Mouse (Mus musculus): ENCODE data around the gene Slc6a17.

Slc6a17 gene

DNA sequence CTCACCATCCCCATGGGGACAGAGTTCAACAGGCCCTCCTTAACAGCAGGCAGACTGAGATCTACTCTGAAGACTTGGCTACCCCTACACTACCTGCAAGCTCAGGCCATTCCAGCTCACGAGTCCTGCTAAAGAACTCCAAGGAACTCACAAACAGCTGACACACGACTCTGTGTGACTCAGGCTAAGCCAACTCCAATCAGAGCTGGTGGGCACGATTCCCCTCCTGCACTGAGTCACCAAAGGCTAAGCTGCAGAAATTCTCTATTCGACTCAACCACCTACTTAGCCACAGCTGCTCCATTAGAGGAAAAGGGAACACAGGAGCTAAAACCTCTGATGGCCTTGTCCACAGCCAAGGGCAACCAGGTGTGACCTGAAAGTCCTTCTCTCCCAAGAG is 1.8 kb downstream of the Slc6a17 start:
- Histone ChIP-seq H3K4me3 (replicated peaks; ENCODE audit: low read length) (no peak overlapping the region), H3K4me1 (replicated peaks; ENCODE audit: low read depth, low read length) (peaks cover 8% of the 10 kb centered on the region), H3K27me3 (ENCODE audit: insufficient read depth, low read length) (peaks cover 76% of the 10 kb centered on the region), H3K36me3 (ENCODE audit: insufficient read depth, low read length) (no peaks in the 10 kb centered on the region), H3K9me3 (ENCODE audit: low read length) (no peaks in the 10 kb centered on the region)
- TF ChIP-seq POU5F1 (IDR thresholded peaks at IDR 0.05; ENCODE audit: borderline replicate concordance, low read length) (no peak), NANOG (IDR thresholded peaks at IDR 0.05; ENCODE audit: borderline replicate concordance, low read length) (no peak), CTCF (conservative IDR thresholded peaks at IDR 0.05; ENCODE audit: low read length) (no peak)

DNA sequence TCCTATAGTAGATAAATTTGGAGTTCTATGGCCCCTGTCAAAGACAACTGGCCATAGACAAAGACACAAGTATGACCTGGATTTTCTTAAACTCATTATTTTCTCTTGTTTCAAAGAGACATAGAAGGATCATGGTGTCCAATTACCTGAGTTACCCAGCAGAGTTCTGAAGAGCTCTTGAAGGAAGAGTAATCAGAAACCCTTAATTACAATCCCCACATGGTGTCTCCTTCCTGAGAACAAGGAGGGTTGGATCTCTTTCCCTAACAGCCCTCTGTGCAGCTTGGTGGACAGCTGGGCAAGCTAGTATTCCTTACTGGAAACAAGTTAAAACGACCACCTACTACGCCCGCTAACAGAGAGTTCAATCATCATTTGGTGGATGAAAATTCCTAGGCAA is 6.4 kb downstream of the Slc6a17 start:
- Histone ChIP-seq H3K36me3 (ENCODE audit: insufficient read depth, low read length) (no peaks in the 10 kb centered on the region), H3K9me3 (ENCODE audit: low read length) (no peaks in the 10 kb centered on the region), H3K4me3 (replicated peaks; ENCODE audit: low read length) (no peak overlapping the region), H3K4me1 (replicated peaks; ENCODE audit: low read depth, low read length) (no peaks in the 10 kb centered on the region), H3K27me3 (ENCODE audit: insufficient read depth, low read length) (peaks cover 32% of the 10 kb centered on the region)
- TF ChIP-seq CTCF (conservative IDR thresholded peaks at IDR 0.05; ENCODE audit: low read length) (no peak), POU5F1 (IDR thresholded peaks at IDR 0.05; ENCODE audit: borderline replicate concordance, low read length) (no peak), NANOG (IDR thresholded peaks at IDR 0.05; ENCODE audit: borderline replicate concordance, low read length) (no peak)

GRCm38 (mm10) chr3:107508696-107509095 is 9.1 kb downstream of the Slc6a17 start:
- H3K36me3 ChIP-seq (ENCODE audit: insufficient read depth, low read length) = no peaks in the 10 kb centered on the region
- no peaks in the 10 kb centered on the region for H3K4me1 ChIP-seq (replicated peaks; ENCODE audit: low read depth, low read length)
- no peak overlapping the region for H3K4me3 ChIP-seq (replicated peaks; ENCODE audit: low read length)
- TF ChIP-seq POU5F1 (IDR thresholded peaks at IDR 0.05; ENCODE audit: borderline replicate concordance, low read length) (no peak), CTCF (conservative IDR thresholded peaks at IDR 0.05; ENCODE audit: low read length) (no peak), NANOG (IDR thresholded peaks at IDR 0.05; ENCODE audit: borderline replicate concordance, low read length) (no peak)
- peaks cover 9% of the 10 kb centered on the region for H3K27me3 ChIP-seq (ENCODE audit: insufficient read depth, low read length)
- no peaks in the 10 kb centered on the region for H3K9me3 ChIP-seq (ENCODE audit: low read length)

DNA sequence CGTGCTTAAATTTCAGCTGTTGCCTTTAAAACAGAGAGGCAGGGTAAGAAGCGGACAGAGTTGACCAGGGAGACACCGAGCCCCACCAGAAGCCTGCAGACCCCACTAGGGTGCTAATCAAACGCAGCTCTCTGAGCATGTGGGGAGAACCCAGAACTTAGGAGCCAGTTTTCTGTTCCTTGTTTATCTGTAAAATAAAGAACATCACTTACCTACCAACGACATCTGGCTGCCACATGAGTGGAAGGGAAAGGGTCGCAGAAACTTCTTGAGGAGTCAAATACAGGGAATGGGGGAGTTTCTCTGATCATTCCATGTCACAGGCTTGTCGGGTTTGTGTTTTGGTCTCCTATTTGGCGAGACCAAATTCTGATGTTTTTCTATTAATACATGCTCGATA is 9.9 kb downstream of the Slc6a17 start:
- TF ChIP-seq POU5F1 (IDR thresholded peaks at IDR 0.05; ENCODE audit: borderline replicate concordance, low read length) = no peak
- TF ChIP-seq CTCF (conservative IDR thresholded peaks at IDR 0.05; ENCODE audit: low read length) = no peak
- TF ChIP-seq NANOG (IDR thresholded peaks at IDR 0.05; ENCODE audit: borderline replicate concordance, low read length) = no peak
- H3K27me3 ChIP-seq (ENCODE audit: insufficient read depth, low read length) = peaks cover 2% of the 10 kb centered on the region; the same call in 1 of the 2 replicates
- no peaks in the 10 kb centered on the region for H3K36me3 ChIP-seq (ENCODE audit: insufficient read depth, low read length)
- H3K4me1 ChIP-seq (replicated peaks; ENCODE audit: low read depth, low read length) = no peaks in the 10 kb centered on the region
- no peaks in the 10 kb centered on the region for H3K9me3 ChIP-seq (ENCODE audit: low read length)
- no peak overlapping the region for H3K4me3 ChIP-seq (replicated peaks; ENCODE audit: low read length)

DNA sequence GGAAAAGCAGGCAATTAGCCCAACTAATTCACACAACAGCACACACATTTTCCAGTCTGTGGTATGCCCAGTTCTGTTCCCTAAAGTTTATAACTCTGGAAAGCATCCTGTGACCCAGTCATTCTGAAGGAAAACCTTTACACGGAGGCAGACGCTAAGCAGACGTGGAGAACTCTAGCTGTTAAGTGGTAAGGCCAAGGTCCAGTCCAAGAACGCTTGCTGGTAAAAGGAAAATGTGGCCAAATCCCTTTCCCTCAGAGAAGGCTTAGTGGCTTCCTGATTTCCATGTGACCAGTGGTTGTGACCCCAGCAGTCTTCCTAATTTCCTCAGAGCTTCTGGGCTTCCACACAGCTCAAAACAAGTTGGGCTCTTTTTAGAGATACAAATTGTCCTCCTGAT is 11.3 kb downstream of the Slc6a17 start:
- Histone ChIP-seq H3K4me3 (replicated peaks; ENCODE audit: low read length) (no peak overlapping the region), H3K27me3 (ENCODE audit: insufficient read depth, low read length) (no peaks in the 10 kb centered on the region), H3K9me3 (ENCODE audit: low read length) (no peaks in the 10 kb centered on the region), H3K4me1 (replicated peaks; ENCODE audit: low read depth, low read length) (no peaks in the 10 kb centered on the region), H3K36me3 (ENCODE audit: insufficient read depth, low read length) (no peaks in the 10 kb centered on the region)
- no peak for TF ChIP-seq CTCF (conservative IDR thresholded peaks at IDR 0.05; ENCODE audit: low read length)
- no peak for TF ChIP-seq POU5F1 (IDR thresholded peaks at IDR 0.05; ENCODE audit: borderline replicate concordance, low read length)
- TF ChIP-seq NANOG (IDR thresholded peaks at IDR 0.05; ENCODE audit: borderline replicate concordance, low read length) = no peak

- H3K36me3 ChIP-seq (ENCODE audit: insufficient read depth, low read length) = no peaks in the 10 kb centered on the region
- H3K9me3 ChIP-seq (ENCODE audit: low read length) = peaks cover 4% of the 10 kb centered on the region
- no peaks in the 10 kb centered on the region for H3K4me1 ChIP-seq (replicated peaks; ENCODE audit: low read depth, low read length)
- no peak overlapping the region for H3K4me3 ChIP-seq (replicated peaks; ENCODE audit: low read length)
- no peak for TF ChIP-seq CTCF (conservative IDR thresholded peaks at IDR 0.05; ENCODE audit: low read length)
- no peak for TF ChIP-seq POU5F1 (IDR thresholded peaks at IDR 0.05; ENCODE audit: borderline replicate concordance, low read length)
- H3K27me3 ChIP-seq (ENCODE audit: insufficient read depth, low read length) = no peaks in the 10 kb centered on the region
Observed at GRCm38 (mm10) chr3:107505464-107506367, 12.1 kb downstream of the Slc6a17 start.

GRCm38 (mm10) chr3:107504542-107504941 is 13.3 kb downstream of the Slc6a17 start:
- Histone ChIP-seq H3K27me3 (ENCODE audit: insufficient read depth, low read length) (no peaks in the 10 kb centered on the region), H3K36me3 (ENCODE audit: insufficient read depth, low read length) (no peaks in the 10 kb centered on the region), H3K4me3 (replicated peaks; ENCODE audit: low read length) (no peak overlapping the region), H3K9me3 (ENCODE audit: low read length) (peaks cover 16% of the 10 kb centered on the region), H3K4me1 (replicated peaks; ENCODE audit: low read depth, low read length) (no peaks in the 10 kb centered on the region)
- TF ChIP-seq NANOG (IDR thresholded peaks at IDR 0.05; ENCODE audit: borderline replicate concordance, low read length) = no peak
- no peak for TF ChIP-seq CTCF (conservative IDR thresholded peaks at IDR 0.05; ENCODE audit: low read length)
- no peak for TF ChIP-seq POU5F1 (IDR thresholded peaks at IDR 0.05; ENCODE audit: borderline replicate concordance, low read length)

DNA sequence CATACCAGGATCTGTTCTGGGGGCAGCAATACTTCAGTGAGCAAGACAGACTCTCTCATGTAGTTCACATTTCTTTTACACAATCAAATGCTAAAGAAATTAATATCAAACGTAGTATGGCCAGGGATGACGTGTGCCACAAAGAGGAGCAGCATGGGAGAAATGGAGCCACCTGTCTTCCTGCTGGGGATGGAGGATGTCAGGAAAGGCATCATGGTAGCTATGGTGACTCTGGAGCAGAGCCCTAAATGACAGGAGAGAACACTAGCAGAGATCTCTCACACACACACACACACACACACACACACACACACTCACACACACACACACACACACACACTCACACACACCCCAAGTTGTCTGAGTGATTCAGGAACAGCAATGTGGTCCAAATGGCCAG is 14.1 kb downstream of the Slc6a17 start:
- Histone ChIP-seq H3K36me3 (ENCODE audit: insufficient read depth, low read length) (no peaks in the 10 kb centered on the region), H3K27me3 (ENCODE audit: insufficient read depth, low read length) (no peaks in the 10 kb centered on the region), H3K9me3 (ENCODE audit: low read length) (peaks cover 16% of the 10 kb centered on the region), H3K4me1 (replicated peaks; ENCODE audit: low read depth, low read length) (no peaks in the 10 kb centered on the region), H3K4me3 (replicated peaks; ENCODE audit: low read length) (no peak overlapping the region)
- TF ChIP-seq NANOG (IDR thresholded peaks at IDR 0.05; ENCODE audit: borderline replicate concordance, low read length) = no peak
- TF ChIP-seq POU5F1 (IDR thresholded peaks at IDR 0.05; ENCODE audit: borderline replicate concordance, low read length) = no peak
- no peak for TF ChIP-seq CTCF (conservative IDR thresholded peaks at IDR 0.05; ENCODE audit: low read length)
